Mouse (Mus musculus) central nervous system, embryonic 14 days (tissue): Measurements from ENCODE around the gene Cfl2. TPM values are rescaled to one million over a fixed set of nuclear protein-coding genes. Genes with fewer than 3 reads are reported as not detected.

Experiments used
- polyA plus RNA-seq: library from polyadenylated mRNA; depleted of rRNA; stranded (reverse); fragments of >200 nt; gene quantifications from 2 replicates; pipeline ENCODE4 v1.2.3, GENCODE M21; 2012; rRNA removed

Cfl2 gene
- 90.0 and 105 TPM in 2 replicates for polyA plus RNA-seq

DNA sequence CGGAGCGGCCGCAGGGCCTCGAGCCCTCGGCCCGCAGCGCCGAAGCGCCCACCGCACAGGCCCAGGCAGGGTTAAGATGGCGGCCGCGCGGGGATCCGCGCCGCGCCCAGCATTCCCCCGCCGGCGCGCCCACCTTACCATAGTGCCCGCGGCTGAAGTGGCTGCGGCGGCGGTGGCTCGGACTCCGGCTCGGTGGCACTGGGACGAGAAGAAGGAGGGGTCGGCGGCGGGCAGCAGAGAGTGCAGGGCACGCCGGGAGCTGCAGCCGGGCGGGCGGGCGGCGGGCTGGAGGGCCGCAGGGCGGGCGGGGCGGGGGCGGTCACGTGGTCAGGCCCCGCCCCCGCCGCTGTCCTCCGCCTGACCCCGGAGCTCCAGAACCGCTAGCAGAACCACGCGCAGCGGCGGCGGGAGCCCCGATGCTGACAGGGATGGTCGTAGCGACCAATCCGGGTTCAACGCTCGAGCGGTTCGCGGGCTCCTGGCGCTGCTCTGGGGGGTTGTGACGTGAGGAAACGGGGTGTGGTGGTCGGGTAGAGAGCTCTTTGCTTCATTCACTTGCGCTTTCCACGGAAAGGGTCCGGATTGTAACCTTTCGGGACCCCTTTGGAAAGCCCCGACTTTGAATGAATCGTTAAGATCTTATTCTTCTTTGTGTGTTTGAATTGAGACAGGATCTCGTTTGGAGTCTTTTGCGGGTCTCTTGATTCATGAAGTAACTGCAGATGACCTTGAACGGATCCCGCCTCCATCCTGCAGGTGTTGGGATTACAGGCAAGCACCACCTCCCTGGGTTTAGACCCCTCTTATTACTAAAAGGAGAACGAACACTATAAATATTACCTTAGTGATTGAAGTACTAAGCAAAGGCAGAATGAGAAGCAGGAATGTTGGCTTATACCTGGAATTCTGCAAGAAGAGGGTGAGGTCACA is at the start of gene Cfl2:
Cfl2 (minus strand) TSS at position 272 of the 930 bp plus-strand sequence.

Other genes starting within 250 kb of the Cfl2 start
- gene Sptssa, start 206.3 kb downstream of the Cfl2 start, polyA plus RNA-seq = 94.1 and 94.4 TPM in 2 replicates
- gene Eapp, start 167.0 kb downstream of the Cfl2 start, polyA plus RNA-seq = 25.6 and 27.7 TPM in 2 replicates
- gene Snx6, start 67.2 kb downstream of the Cfl2 start, polyA plus RNA-seq = 96.8 and 98.9 TPM in 2 replicates
- gene Gm20403, start 123.7 kb upstream of the Cfl2 start, polyA plus RNA-seq = not detected in 2 replicates
- 10.0 and 13.3 TPM in 2 replicates for gene Baz1a, start 151.5 kb upstream of the Cfl2 start, polyA plus RNA-seq
- gene 2700097O09Rik, start 217.2 kb upstream of the Cfl2 start, polyA plus RNA-seq = 28.9 and 29.0 TPM in 2 replicates
- gene Srp54a, start 217.4 kb upstream of the Cfl2 start, polyA plus RNA-seq = 62.9 and 65.2 TPM in 2 replicates